Mouse (Mus musculus) erythroid progenitor cell, adult 5-6 weeks (primary cell): Measurements from ENCODE around the gene Atg4b. TPM values are rescaled to one million over a fixed set of nuclear protein-coding genes. Genes with fewer than 3 reads are reported as not detected.
A peak's percentile ranks its signal among the peaks of the same experiment; 100 is the strongest.
"Not testable (repeated sequence)": the region's sequence is repeated elsewhere in the genome, so short reads cannot be mapped to it uniquely, and the experiment has no call there.

Experiments used
- ATAC-seq: replicated peaks from 2 replicates; pipeline ENCODE4 v1.8.0; 2016; ENCODE audit warnings: moderate number of reproducible peaks, mild to moderate bottlenecking, moderate TSS enrichment, inconsistent platforms; ENCODE audit not compliant: poor library complexity, low FRiP score, severe bottlenecking
- total RNA-seq, 2 experiments: library from RNA; stranded (forward) in 1 of 2; stranded (reverse) in 1 of 2; fragments of 150-400 nt in 1 of 2; fragments of 186-747, 209-891 nt in 1 of 2; gene quantifications; 2 replicates each; pipeline versions ENCODE4 v1.2.3 to v1.2.4; 2015 to 2017; ENCODE audit warnings: low replicate concordance in 2 of 2

The Atg4b gene
- total RNA-seq, 2 experiments from 2014 or later = 91.4 to 116 TPM

DNA sequence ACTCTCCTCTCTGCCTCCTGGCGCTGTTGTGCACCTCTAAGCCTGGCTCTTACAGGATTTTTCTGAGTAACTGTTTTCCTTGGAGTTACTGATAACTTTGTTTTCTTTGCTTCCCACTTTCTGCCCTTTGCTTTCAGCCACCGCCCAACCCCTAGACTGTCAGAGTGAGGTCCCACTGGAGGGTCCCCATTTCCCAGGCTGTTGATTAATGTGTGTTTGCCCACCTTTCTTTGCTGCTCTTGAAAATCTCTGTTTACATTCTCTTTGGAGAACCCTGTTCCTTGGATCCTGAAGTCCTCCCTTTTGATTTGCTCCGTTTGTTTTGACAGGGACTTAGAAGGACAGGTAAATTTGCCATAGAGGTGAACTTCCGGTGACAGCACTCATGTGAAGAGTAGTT, 57.6 kb downstream of the Atg4b start:
- no peak for ATAC-seq

DNA sequence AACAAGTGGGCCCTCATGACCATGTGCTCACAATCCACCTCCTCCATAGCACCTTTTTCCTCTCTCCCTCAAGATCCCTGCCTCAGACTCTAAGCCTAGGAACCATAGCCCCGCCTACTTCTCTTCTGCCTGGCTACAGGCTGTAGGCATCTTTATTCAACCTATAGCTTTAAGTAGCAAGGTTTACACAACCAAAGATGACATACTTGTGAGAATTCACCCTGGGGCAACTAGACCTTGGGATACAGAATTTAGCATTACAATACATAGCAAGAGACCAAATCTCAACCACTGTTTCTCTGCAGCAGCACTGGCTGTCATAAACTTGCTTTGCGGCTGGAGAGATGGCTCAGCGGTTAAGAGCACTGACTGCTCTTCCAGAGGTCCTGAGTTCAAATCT, 58.7 kb downstream of the Atg4b start:
- no peak for ATAC-seq

DNA sequence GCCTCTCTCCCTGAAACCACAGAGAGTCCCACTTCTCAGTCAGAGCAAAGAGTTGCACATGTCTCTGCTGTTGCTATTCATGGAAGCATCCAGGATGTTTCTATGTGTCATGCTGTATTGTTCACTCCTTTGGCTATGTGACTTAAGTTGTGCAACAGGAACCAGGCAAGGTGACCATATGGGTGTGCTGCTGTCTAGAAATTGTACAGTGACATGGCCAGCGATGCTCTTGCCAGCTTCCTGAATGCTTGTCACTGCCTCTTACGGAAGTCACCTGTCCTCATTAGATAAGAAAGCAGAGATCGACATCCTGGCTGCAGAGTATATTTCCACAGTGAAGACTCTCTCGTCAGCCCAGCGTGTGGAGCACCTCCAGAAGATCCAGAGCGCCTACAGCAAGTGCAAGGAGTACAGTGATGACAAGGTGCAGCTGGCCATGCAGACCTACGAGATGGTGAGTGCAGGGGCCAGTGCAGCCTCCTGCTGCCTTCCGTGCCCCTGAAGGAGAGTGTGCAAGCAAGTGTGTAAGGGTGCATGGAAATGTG, 60.3 kb downstream of the Atg4b start:
- no peak for ATAC-seq

GRCm38 (mm10) chr1:93817823-93818532, 66.7 kb downstream of the Atg4b start:
- ATAC-seq = no peak

DNA sequence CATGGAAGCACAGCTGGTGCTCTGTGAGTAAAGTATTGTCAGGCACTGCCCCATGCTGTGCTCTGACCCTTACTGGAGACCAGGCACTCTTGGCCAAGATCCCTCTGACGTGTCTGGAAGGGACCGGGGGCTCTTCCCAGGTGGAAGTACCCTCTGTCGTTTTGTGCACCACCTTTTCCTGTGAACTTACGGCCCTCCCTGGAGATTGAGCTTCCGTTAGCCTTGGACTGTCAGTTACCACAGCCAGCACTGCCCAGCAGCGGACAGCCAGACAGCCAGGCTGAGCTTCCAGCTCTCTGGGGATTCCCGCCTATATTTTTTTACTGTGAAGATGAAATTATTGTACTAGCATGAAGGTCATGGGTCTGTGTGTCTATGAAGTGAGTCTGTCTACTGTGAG, 67.4 kb downstream of the Atg4b start:
- ATAC-seq = no peak

- no peak for ATAC-seq
These were observed 72.6 kb downstream of the Atg4b start for GRCm38 (mm10) chr1:93823796-93824495.

GRCm38 (mm10) chr1:93824609-93825008, 73.3 kb downstream of the Atg4b start, which contains the start of gene D2hgdh:
Gene D2hgdh (plus strand): TSS chr1:93824909.
- peak; percentile 44 for ATAC-seq

DNA sequence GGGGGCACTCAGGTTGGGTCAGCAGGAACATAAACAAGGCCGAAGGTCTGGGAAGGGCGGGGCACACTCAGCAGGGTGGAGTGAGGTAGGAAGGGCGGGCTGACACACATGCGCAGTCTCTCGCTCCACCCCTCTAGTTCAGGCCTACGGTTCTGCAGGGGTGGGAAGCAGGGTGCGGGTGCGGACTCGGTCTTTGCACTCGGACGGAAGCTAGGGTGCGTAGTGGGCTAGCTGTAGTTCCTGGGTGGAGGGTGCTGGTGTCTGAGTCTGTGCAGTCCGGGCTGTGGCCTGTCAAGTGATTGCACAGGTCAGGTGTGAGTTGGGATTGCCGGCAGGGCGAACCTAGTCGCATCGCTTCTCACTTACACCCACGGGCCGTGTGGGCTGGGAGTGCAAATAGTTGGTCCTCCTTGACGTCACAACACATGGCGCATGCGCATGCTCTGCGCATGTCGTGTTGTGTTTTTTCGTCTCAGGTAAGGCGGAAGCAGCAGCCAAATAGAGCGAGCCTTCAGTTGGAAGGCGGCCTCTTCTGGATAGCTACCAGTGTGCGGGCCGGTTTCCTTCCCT, 73.9 kb downstream of the Atg4b start:
- ATAC-seq = peak; percentile 93

GRCm38 (mm10) chr1:93825771-93826539, 74.7 kb downstream of the Atg4b start:
- ATAC-seq = 0 out of 2 replicates have a peak, but pooled peaks have one; percentile 15

- no peak for ATAC-seq
These were observed 75.2 kb downstream of the Atg4b start for GRCm38 (mm10) chr1:93826540-93826835.

DNA sequence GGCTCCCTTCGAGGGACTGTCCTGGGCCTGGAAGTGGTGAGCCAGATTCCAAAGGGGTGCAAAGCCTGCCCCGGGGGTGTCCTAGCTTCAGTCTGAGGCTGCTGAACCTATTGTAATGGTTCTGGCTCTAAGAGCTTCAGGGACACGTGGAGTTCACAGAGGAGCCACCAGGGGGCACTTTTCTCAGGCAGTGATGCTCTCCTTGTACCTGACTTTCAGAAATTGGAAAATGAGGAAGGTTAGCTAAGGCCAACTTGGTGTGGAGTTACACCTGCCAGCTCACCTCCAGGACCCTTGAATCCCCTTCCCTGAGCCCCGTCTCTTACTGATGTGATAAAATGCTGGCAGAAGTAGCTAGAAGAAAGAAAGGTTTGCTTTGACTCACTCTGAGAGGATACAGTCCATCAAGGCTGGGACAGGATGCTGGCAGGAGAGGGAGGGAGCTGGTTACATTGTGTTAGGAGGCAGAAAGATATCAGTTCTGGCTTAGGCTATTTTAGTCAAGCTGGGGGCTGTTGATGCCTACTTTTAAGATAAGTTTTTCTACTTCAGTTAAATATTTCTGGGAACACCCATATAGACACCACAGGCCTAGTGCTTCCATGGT, 81.6 kb downstream of the Atg4b start:
- ATAC-seq = peak; percentile 67

- no peak for ATAC-seq
These were observed 83.4 kb downstream of the Atg4b start for GRCm38 (mm10) chr1:93834671-93835150.

DNA sequence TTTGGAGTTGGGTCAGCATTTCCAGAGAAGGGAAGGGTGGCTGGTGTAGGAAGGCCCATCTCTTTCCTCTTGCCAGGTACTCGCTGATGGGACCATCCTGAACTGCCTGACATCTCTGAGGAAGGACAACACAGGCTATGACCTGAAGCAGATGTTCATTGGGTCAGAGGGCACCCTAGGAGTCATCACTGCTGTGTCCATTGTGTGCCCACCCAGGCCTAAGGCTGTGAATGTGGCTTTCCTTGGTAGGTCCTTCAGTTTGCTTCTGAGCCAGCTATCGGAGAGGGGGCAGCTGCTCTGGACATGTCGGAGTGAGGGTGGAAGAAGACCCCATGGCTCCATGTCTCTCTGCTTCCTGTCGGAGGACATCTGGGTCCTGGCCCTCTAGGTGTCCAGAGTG, 83.9 kb downstream of the Atg4b start:
- no peak for ATAC-seq

GRCm38 (mm10) chr1:93835876-93836531, 84.7 kb downstream of the Atg4b start:
- no peak for ATAC-seq

- ATAC-seq = no peak
These were observed 85.2 kb downstream of the Atg4b start for GRCm38 (mm10) chr1:93836532-93836913.

DNA sequence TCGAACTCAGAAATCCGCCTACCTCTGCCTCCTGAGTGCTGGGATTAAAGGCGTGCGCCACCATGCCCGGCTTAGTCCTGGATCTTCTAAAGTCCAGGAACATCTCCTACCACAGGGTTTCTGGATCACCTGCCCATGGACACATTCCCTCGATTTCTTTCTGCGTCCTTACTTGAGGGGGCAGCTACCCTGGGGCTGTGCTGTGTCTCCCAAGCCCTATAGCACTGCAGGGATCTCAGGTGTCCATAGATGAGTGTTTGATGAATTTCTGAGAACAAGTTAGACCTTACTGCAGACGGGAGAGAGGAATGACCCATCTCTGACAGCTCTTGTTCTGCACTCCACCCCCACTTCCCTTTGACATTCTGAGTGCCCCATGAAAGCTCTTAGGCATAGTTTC, 86.0 kb downstream of the Atg4b start:
- no peak for ATAC-seq

- ATAC-seq = not testable (repeated sequence)
These were observed 87.3 kb downstream of the Atg4b start for GRCm38 (mm10) chr1:93838569-93838968.
